Mouse (Mus musculus): ENCODE results near the gene D17H6S53E.

D17H6S53E gene

GRCm38 (mm10) chr17:35168541-35169207 lies 42.5 kb downstream of the D17H6S53E start:
- in situ Hi-C loops (cut with MboI; ENCODE audit: low pct_unique_long_range_greater_than_20kb in 1 of 2, low sequenced_read_pairs in 2 of 2, unreplicated experiment in 1 of 2) = loop anchor here in 1 of 2 experiments (5.0 kb wide), 1 partner anchor 64 kb away; the partner anchor contains the start of gene Atp6v1g2

DNA sequence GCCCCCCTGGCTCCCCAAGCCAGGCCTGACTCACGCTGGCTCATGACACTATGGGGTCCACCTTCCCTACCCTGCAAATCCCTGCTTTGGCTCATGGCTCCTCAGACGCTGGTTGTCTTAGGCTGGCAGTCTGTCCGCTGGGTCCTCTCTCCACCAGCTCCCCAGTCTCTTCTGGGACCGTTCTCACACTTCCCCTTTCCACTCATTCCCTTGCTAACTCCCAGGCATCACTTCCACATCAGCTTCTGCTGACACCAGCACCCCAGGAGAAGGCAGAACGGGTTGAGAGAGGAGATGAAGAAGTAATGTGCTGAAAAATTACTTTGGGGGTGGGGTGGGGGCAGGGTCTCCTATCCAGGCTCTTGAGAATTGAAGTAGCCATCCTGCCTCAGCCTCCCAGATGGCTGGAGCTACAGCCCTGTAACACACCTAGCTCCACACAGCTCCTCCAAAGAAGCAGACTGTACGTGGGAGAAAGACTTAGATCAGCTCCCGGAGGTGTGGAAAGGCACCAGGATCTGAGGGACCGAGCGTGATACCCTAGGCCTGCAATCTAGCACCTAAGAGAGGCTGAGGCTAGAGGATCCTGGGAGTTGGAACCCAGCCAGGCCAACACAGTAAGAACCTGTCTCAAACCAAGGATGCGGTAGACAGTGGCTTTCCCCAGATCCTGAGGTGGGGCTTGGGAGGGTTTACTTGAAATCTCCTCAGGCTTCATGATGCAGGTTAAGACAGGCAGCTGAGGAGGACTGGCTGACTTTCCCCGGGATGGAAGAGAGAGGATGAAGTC lies 46.5 kb downstream of the D17H6S53E start:
- in situ Hi-C loops (cut with MboI; ENCODE audit: low pct_unique_long_range_greater_than_20kb in 1 of 2, low sequenced_read_pairs in 2 of 2, unreplicated experiment in 1 of 2) = no loop called here

- in situ Hi-C loops (cut with MboI; ENCODE audit: low pct_unique_long_range_greater_than_20kb in 1 of 2, low sequenced_read_pairs in 2 of 2, unreplicated experiment in 1 of 2) = no loop called here
These were observed 47.2 kb downstream of the D17H6S53E start for GRCm38 (mm10) chr17:35173329-35173728.

- in situ Hi-C loops (cut with MboI; ENCODE audit: low pct_unique_long_range_greater_than_20kb in 1 of 2, low sequenced_read_pairs in 2 of 2, unreplicated experiment in 1 of 2) = no loop called here
These were observed 48.2 kb downstream of the D17H6S53E start for GRCm38 (mm10) chr17:35174201-35174977.

GRCm38 (mm10) chr17:35175382-35175781 lies 49.2 kb downstream of the D17H6S53E start:
- in situ Hi-C loops (cut with MboI; ENCODE audit: low pct_unique_long_range_greater_than_20kb in 1 of 2, low sequenced_read_pairs in 2 of 2, unreplicated experiment in 1 of 2) = loop anchor here in 1 of 2 experiments (5.0 kb wide), 1 partner anchor 57 kb away; the partner anchor contains the start of gene Atp6v1g2

GRCm38 (mm10) chr17:35175968-35176367 lies 49.8 kb downstream of the D17H6S53E start, which contains the start of gene Aif1:
Aif1 (minus strand) TSS chr17:35176068.
- in situ Hi-C loops (cut with MboI; ENCODE audit: low pct_unique_long_range_greater_than_20kb in 1 of 2, low sequenced_read_pairs in 2 of 2, unreplicated experiment in 1 of 2) = loop anchor here in 1 of 2 experiments (5.0 kb wide), 1 partner anchor 56 kb away; the partner anchor contains the start of gene Atp6v1g2

Data from mouse embryonic stem cell (cell line).